Mouse (Mus musculus) lung, postnatal 0 days (tissue): ENCODE data around the gene Rad51b.

Experiments
- CTCF ChIP-seq: IDR thresholded peaks from 2 replicates; pipeline ENCODE4 v1.5.1; 2016; ENCODE audit warnings: antibody characterized with exemption, mild to moderate bottlenecking
- EP300 ChIP-seq: IDR thresholded peaks from 2 replicates; pipeline ENCODE4 v1.6.1; 2016; ENCODE audit warnings: antibody characterized with exemption, mild to moderate bottlenecking, control low read depth

GRCm38 (mm10) chr12:79813566-79814305 lies 516.7 kb downstream of the Rad51b start:
- TF ChIP-seq EP300, result no peak
- no peak for TF ChIP-seq CTCF
